Mouse (Mus musculus) midbrain, embryonic 11.5 days (tissue): ENCODE measurements around the gene Gmpr2. TPM values are rescaled to one million over a fixed set of nuclear protein-coding genes. Genes with fewer than 3 reads are reported as not detected.
A peak's percentile ranks its signal among the peaks of the same experiment; 100 is the strongest.

Source experiments
- ATAC-seq: fragments of 200-750 bp; cut with Nextera tagmentation; 2 replicates; pipeline ENCODE4 v1.8.0; 2017; ENCODE audit warnings: moderate TSS enrichment, moderate library complexity; ENCODE audit not compliant: low FRiP score
- DNase-seq: peaks from one replicate; pipeline ENCODE4 v3.0.0; 2015; ENCODE audit warnings: low spot score; ENCODE audit errors: missing footprints
- H3K27ac ChIP-seq: fragments of 300-500 bp; sonication (generic); 2 replicates; pipeline ENCODE4 v1.5.1; 2014; ENCODE audit warnings: low read depth, low read length
- H3K27me3 ChIP-seq: fragments of 300-500 bp; sonication (generic); 2 replicates; pipeline ENCODE4 v1.6.1; 2014; ENCODE audit warnings: mild to moderate bottlenecking, low read length, moderate library complexity, mixed read lengths; ENCODE audit not compliant: control insufficient read depth, insufficient read depth
- H3K36me3 ChIP-seq: fragments of 300-500 bp; sonication (generic); 2 replicates; pipeline ENCODE4 v1.6.1; 2014; ENCODE audit warnings: mild to moderate bottlenecking, low read length, moderate library complexity, mixed read lengths; ENCODE audit not compliant: control insufficient read depth, insufficient read depth
- H3K4me1 ChIP-seq: fragments of 300-500 bp; sonication (generic); 2 replicates; pipeline ENCODE4 v1.6.1; 2014; ENCODE audit warnings: low read length; ENCODE audit not compliant: control insufficient read depth, insufficient read depth
- H3K4me2 ChIP-seq: fragments of 300-500 bp; sonication (generic); 2 replicates; pipeline ENCODE4 v1.6.1; 2014; ENCODE audit warnings: mild to moderate bottlenecking, moderate library complexity
- H3K4me3 ChIP-seq: fragments of 300-500 bp; sonication (generic); 2 replicates; pipeline ENCODE4 v1.5.1; 2014; ENCODE audit warnings: low read depth, low read length
- H3K9ac ChIP-seq: fragments of 300-500 bp; sonication (generic); 2 replicates; pipeline ENCODE4 v1.6.1; 2014; ENCODE audit warnings: low read length
- H3K9me3 ChIP-seq: fragments of 300-500 bp; sonication (generic); 2 replicates; pipeline ENCODE4 v1.6.1; 2016; ENCODE audit warnings: low read length; ENCODE audit not compliant: control insufficient read depth
- WGBS: fragments of 180-500 bp; shearing (Covaris S2); extraction: QIAGEN DNeasy Blood & Tissue Kit; methylation state at CpG from one replicate; pipeline ENCODE4 v1.1.7; 2014; 5-methylcytosine and 5-hydroxymethylcytosine counted together
- polyA plus RNA-seq: library from polyadenylated mRNA; unstranded; fragments of >200 nt; fragmentation: Nextera tagmentation; extraction: Ambion mirVana; gene quantifications from 2 replicates; pipeline ENCODE4 v1.2.1, GENCODE M21; 2014

Gmpr2 gene
- polyA plus RNA-seq, 1 experiment from 2014 or later = 61.8 TPM

DNA sequence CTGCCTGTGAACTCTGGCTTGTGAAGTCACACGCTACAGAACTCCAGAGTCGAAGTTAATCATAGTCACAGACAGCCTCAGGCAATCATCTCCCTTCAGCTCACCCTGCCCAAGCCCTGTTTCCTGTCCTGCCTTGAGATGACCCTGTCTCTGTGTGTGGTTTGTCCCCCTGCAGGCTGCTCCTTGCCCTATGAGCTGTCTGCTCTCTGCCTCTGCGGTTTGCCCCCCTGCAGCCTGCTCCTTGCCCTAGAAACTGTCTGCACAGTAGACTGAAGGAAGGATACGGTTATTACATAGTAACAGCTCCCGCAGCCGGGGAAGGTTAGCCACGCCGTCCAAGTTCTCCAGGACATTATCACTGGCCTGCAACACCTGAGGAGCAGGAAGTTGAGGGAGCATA, 45.1 kb downstream of the Gmpr2 start:
- Histone ChIP-seq H3K36me3 (no peaks in the 10 kb centered on the region), H3K27me3 (no peaks in the 10 kb centered on the region; the same call in 1 of the 2 replicates), H3K9ac (no peak overlapping the region), H3K4me3 (no peak overlapping the region), H3K27ac (no peak overlapping the region), H3K4me2 (no peak overlapping the region), H3K9me3 (no peaks in the 10 kb centered on the region), H3K4me1 (0 out of 2 replicates have a peak, but pooled peaks cover 3% of the 10 kb centered on the region)
- WGBS = 82% methylated on average over 8 of the region's 8 CpGs
- DNase-seq (no peak), ATAC-seq (no peak)

DNA sequence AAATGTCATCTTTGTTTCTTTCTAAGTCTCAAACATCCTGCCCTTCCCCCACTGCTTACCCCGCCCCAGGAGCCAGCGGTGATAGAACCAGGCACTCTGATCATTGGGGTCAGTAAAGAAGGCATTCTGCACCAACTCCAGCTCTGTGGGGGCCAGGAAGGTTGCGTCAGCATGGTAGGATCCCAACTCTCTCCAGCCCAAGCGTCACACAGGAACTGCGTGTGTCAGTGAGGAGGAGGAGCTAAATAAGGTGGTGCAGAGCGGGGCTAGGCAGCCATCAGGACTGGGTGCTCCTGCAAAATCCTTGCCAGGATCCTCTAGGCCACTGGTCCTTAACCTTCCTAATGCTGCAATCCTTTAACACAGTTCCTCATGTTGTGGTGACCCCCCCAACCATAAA, 48.0 kb downstream of the Gmpr2 start:
- no peak for DNase-seq
- ATAC-seq = no peak
- Histone ChIP-seq H3K36me3 (no peaks in the 10 kb centered on the region), H3K27me3 (no peaks in the 10 kb centered on the region), H3K9me3 (no peaks in the 10 kb centered on the region), H3K27ac (no peak overlapping the region), H3K4me2 (no peak overlapping the region), H3K4me1 (0 out of 2 replicates have a peak, but pooled peaks cover 3% of the 10 kb centered on the region), H3K9ac (no peak overlapping the region), H3K4me3 (no peak overlapping the region)
- 86% methylated on average over 6 of the region's 6 CpGs for WGBS

DNA sequence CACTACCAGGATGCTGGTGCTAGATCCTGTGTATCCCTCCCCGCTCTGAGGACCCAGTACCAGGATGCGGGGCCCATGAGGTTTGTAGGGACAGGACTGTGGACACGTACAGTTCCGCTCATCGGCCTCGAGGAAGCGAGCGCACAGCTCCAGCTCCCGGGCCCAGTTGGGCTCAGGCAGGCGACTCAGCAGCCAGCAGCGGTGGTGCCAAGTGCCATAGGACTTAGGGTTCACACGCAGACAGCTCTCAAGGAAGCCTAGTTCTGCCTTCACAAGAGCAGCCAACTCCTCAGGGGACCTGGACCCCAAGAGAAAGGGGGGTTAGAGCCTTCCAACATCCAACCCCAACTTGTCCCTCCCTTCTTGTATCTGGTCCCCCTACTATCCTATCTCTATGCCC, 48.9 kb downstream of the Gmpr2 start:
- H3K36me3 ChIP-seq = no peaks in the 10 kb centered on the region
- 0 out of 2 replicates have a peak, but pooled peaks cover 3% of the 10 kb centered on the region for H3K4me1 ChIP-seq
- ATAC-seq = no peak
- H3K4me2 ChIP-seq = no peak overlapping the region
- WGBS = 93% methylated on average over 12 of the region's 12 CpGs
- no peaks in the 10 kb centered on the region for H3K27me3 ChIP-seq
- no peak overlapping the region for H3K9ac ChIP-seq
- no peak overlapping the region for H3K4me3 ChIP-seq
- DNase-seq = no peak
- H3K27ac ChIP-seq = no peak overlapping the region
- no peaks in the 10 kb centered on the region for H3K9me3 ChIP-seq

DNA sequence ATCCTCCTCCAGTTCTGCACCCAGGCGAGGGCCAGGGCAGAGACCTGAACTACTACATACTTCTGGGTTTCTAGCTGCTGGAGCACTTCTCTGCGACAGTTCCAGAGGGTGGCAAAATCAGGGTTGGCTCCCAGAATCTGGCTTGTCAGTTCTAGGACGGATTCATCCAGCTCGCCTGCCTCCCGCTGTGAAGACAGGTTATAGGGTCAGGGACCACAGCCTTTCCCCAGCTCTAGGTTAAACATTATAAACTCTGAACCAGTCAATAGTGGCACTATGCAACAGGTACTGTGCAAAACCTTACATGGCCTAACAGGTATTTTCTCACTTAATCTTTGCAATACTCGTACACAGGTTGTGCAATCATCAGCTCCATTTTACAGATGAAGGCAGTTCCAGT, 49.3 kb downstream of the Gmpr2 start:
- H3K9ac ChIP-seq = no peak overlapping the region

DNA sequence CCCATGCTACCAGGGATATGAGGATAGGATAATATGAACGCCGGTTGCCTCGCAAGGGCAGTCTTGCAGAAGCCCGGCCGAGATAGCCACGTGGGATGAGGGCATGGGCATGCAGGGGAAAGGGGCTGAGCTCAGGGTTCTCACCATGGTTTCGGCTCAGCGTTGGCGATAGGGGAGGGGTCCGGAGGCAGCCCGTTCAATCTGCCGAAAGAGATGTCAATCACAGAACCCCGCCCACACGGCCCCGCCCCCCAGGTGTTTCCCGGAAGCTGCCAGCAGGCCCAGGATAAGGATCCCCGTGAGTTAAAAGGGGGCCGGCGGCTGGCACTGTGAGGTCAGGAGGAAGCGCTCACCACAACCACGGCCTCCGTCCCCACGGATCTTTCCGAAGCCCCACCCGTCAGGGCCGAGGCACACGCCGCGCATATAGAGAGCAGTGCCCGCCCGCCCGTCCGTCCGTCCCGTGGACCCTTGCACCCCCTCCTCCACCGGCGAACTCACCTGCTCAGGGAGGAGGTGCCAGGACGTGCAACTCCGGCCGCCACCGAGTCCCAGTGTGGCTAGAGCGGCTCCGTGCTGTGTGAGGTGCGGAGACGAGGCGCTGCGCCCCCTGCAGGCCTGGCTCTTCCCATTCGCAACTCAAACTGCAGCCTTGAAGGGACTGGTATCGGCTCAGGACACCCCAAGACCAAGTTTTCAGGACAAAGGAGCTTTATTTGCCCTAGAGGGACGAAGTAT, 50.1 kb downstream of the Gmpr2 start, which contains the start of gene Rabggta:
TSS of gene Rabggta (minus strand) at position 564 of the 738 bp plus-strand sequence.
- Histone ChIP-seq H3K36me3 (no peaks in the 10 kb centered on the region), H3K27me3 (no peaks in the 10 kb centered on the region), H3K9ac (peak within 1 kb of the TSS; percentile 66), H3K4me2 (peak within 1 kb of the TSS; percentile 52), H3K9me3 (no peaks in the 10 kb centered on the region), H3K4me3 (peak within 1 kb of the TSS; percentile 57), H3K27ac (peak within 1 kb of the TSS; percentile 5; the same call in 1 of the 2 replicates), H3K4me1 (0 out of 2 replicates have a peak, but pooled peaks cover 3% of the 10 kb centered on the region)
- under 1% methylated on average over 50 of the region's 50 CpGs for whole genome bisulfite sequencing
- DNase-seq (peak; percentile 98), ATAC-seq (peak; percentile 94)

More for the DNA sequence above, 49.3 kb downstream of the Gmpr2 start:
- ATAC-seq = no peak
- Histone ChIP-seq H3K27me3 (no peaks in the 10 kb centered on the region), H3K4me3 (no peak overlapping the region), H3K4me1 (0 out of 2 replicates have a peak, but pooled peaks cover 3% of the 10 kb centered on the region), H3K9me3 (no peaks in the 10 kb centered on the region), H3K36me3 (no peaks in the 10 kb centered on the region), H3K4me2 (peak overlapping the region; percentile 52), H3K27ac (no peak overlapping the region)
- 80% methylated on average over 6 of the region's 6 CpGs for WGBS
- no peak for DNase-seq

DNA sequence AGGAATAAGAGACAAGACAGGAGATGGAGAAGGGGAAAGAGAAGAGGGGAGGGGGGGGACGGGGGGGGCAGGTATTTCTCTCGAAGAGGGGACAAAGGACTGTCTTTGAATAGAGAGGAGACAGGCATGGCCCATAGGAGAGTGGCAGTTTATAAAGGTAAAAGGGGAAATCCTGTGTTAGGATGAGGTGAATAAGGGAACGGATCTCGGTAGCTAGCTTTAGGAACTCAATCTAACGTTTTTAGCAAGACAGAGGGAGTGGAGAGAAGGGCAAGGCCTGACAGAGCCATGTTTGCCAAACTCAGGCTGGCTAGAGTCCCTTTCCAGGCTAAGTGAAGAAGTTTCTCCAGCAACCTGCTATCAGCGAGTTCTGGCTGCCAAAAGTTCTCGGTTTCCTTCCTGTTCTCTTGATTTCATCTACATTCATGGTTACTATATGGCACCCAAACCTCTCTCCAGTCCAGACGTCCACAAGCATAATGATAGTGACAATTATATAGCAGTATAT, 50.8 kb downstream of the Gmpr2 start:
- peak overlapping the region; percentile 52; the same call in 1 of the 2 replicates for H3K4me2 ChIP-seq
- 0 out of 2 replicates have a peak, but pooled peaks cover 3% of the 10 kb centered on the region for H3K4me1 ChIP-seq
- no peak overlapping the region; the same call in 1 of the 2 replicates for H3K27ac ChIP-seq
- no peaks in the 10 kb centered on the region for H3K27me3 ChIP-seq
- peak; percentile 93 for DNase-seq
- WGBS = 42% methylated on average over 8 of the region's 8 CpGs
- H3K36me3 ChIP-seq = no peaks in the 10 kb centered on the region
- peak; percentile 45 for ATAC-seq
- peak overlapping the region; percentile 57; the same call in 1 of the 2 replicates for H3K4me3 ChIP-seq
- H3K9me3 ChIP-seq = no peaks in the 10 kb centered on the region
- H3K9ac ChIP-seq = peak overlapping the region; percentile 66

DNA sequence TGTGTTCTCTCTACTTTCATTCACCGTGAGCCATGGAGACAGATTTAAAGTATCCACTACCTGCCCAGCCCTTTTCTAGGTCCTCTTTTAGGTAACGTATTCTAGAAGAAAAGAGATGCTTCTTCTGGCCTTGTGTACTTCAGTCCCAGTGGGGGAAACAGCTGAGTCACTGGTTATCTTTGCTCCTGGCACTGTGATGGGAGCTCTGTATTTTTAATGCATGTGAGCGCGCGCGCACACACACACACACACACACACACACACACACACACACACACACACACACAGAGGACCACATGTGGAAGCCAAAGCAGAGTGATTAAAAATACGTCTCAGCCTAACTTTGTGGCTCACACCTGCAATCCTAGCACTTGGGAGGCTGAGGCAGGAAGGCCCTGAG, 51.7 kb downstream of the Gmpr2 start:
- Histone ChIP-seq H3K4me2 (no peak overlapping the region), H3K9me3 (no peaks in the 10 kb centered on the region), H3K27me3 (no peaks in the 10 kb centered on the region), H3K9ac (no peak overlapping the region), H3K36me3 (no peaks in the 10 kb centered on the region), H3K4me1 (0 out of 2 replicates have a peak, but pooled peaks cover 3% of the 10 kb centered on the region), H3K27ac (no peak overlapping the region), H3K4me3 (no peak overlapping the region)
- DNase-seq = no peak
- WGBS = 94% methylated on average over 7 of the region's 7 CpGs
- ATAC-seq = no peak

DNA sequence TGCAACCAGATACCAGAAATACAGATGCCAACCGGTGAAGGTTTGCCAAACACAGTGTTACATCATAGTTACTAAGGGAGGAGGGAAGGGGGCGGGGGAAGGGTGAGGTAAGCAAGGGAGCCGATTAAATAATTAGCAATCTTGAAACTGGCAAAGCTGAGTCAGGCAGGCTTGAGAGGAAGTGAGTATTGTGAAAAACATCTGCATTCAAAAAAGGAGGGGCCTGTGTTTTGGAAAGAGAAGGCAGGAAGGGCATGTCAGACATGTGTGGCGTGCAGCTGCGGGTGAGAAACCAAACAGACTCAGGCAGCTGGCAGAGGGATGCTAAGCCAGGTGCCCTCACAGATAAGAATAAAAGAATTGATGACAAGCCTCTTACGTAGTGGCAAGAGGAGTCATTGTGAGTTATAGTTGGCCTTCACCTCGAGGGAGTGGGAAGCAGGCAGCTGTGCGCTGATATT, 52.7 kb downstream of the Gmpr2 start:
- Histone ChIP-seq H3K27me3 (no peaks in the 10 kb centered on the region), H3K9me3 (no peaks in the 10 kb centered on the region), H3K9ac (no peak overlapping the region), H3K27ac (no peak overlapping the region), H3K36me3 (no peaks in the 10 kb centered on the region), H3K4me3 (no peak overlapping the region), H3K4me2 (no peak overlapping the region), H3K4me1 (0 out of 2 replicates have a peak, but pooled peaks cover 3% of the 10 kb centered on the region)
- DNase-seq (no peak), ATAC-seq (no peak)
- WGBS = 74% methylated on average over 8 of the region's 8 CpGs

DNA sequence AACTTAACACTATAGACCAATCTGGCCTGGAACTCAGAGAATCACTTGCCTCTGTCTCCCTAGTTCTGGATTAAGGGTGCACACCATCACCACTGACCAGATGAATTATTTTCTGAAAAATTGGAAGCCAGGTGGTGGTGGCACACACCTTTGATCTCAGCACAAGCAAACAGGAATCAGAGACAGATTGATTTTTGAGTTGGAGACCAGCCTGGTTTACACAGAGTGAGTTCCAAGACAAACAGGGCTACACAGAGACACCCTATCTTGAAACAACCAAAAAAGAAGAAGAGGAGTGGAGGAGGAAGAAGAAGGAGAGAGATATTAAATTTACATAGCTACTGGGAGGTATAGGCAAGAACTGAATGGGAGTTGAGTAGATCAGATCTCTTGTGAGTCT, 54.5 kb downstream of the Gmpr2 start:
- Histone ChIP-seq H3K9me3 (no peaks in the 10 kb centered on the region), H3K9ac (no peak overlapping the region), H3K4me1 (0 out of 2 replicates have a peak, but pooled peaks cover 2% of the 10 kb centered on the region), H3K4me2 (no peak overlapping the region), H3K4me3 (no peak overlapping the region), H3K36me3 (no peaks in the 10 kb centered on the region), H3K27me3 (no peaks in the 10 kb centered on the region), H3K27ac (no peak overlapping the region)
- DNase-seq (no peak), ATAC-seq (no peak)
